Mouse (Mus musculus) stomach, embryonic 15.5 days (tissue): Measurements from ENCODE around the gene Cxcr1. TPM values are rescaled to one million over a fixed set of nuclear protein-coding genes. Genes with fewer than 3 reads are reported as not detected.
"Not testable (repeated sequence)": the region's sequence is repeated elsewhere in the genome, so short reads cannot be mapped to it uniquely, and the experiment has no call there.

ENCODE experiments used
- ATAC-seq: fragments of 200-750 bp; cut with Nextera tagmentation; 2 replicates; pipeline ENCODE4 v1.8.0; 2017; ENCODE audit warnings: low read depth, moderate number of reproducible peaks, moderate TSS enrichment; ENCODE audit not compliant: insufficient read depth, low FRiP score
- H3K27ac ChIP-seq: fragments of 300-500 bp; sonication (generic); 2 replicates; pipeline ENCODE4 v1.5.1; 2015; ENCODE audit warnings: mild to moderate bottlenecking, inconsistent platforms
- H3K27me3 ChIP-seq: fragments of 300-500 bp; sonication (generic); replicated peaks from 2 replicates; pipeline ENCODE4 v1.6.1; 2015; ENCODE audit warnings: inconsistent platforms
- H3K36me3 ChIP-seq: fragments of 300-500 bp; sonication (generic); 2 replicates; pipeline ENCODE4 v1.6.1; 2015; ENCODE audit warnings: inconsistent platforms
- H3K4me1 ChIP-seq: fragments of 300-500 bp; sonication (generic); 2 replicates; pipeline ENCODE4 v1.6.1; 2015; ENCODE audit warnings: inconsistent platforms
- H3K4me2 ChIP-seq: fragments of 300-500 bp; sonication (generic); 2 replicates; pipeline ENCODE4 v1.6.1; 2015; ENCODE audit warnings: mild to moderate bottlenecking, inconsistent platforms
- H3K4me3 ChIP-seq: fragments of 300-500 bp; sonication (generic); replicated peaks from 2 replicates; pipeline ENCODE4 v1.5.1; 2015; ENCODE audit warnings: inconsistent platforms
- H3K9ac ChIP-seq: fragments of 300-500 bp; sonication (generic); 2 replicates; pipeline ENCODE4 v1.6.1; 2015; ENCODE audit warnings: inconsistent platforms
- H3K9me3 ChIP-seq: fragments of 300-500 bp; sonication (generic); 2 replicates; pipeline ENCODE4 v1.6.1; 2016; ENCODE audit warnings: inconsistent platforms
- WGBS: fragments of 180-500 bp; shearing (Covaris S2); methylation state at CpG from one replicate; pipeline ENCODE4 v1.1.7; 2015; 5-methylcytosine and 5-hydroxymethylcytosine counted together
- polyA plus RNA-seq: library from polyadenylated mRNA; unstranded; fragments of >200 nt; fragmentation: Nextera tagmentation; extraction: Ambion mirVana; gene quantifications from 2 replicates; pipeline ENCODE4 v1.2.1, GENCODE M21; 2015

Gene Cxcr1
- polyA plus RNA-seq, 1 experiment from 2014 or later, result not detected

DNA sequence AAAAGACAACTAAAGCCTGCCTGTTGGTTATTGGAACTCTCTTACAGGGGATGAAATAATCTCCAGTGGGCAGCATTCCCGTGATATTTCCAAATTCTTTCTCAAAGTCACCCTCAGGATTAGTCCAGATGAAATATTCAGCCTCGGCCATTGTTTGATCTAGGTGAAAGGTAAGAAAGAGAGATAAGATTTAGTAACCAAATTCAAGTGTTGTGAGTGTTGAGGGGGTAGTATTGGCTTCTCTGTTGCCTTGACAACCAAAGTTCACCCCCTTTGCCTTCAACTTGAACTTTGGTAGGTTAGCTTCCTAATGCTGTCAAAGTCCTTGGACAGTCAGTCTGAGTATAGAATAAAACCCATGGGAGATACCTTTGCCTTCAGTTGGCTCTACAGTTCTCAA, 1.7 kb downstream of the Cxcr1 start:
- ATAC-seq, result no peak
- WGBS, result 75% methylated on average over 2 of the region's 2 CpGs
- no peak overlapping the region for H3K27ac ChIP-seq

DNA sequence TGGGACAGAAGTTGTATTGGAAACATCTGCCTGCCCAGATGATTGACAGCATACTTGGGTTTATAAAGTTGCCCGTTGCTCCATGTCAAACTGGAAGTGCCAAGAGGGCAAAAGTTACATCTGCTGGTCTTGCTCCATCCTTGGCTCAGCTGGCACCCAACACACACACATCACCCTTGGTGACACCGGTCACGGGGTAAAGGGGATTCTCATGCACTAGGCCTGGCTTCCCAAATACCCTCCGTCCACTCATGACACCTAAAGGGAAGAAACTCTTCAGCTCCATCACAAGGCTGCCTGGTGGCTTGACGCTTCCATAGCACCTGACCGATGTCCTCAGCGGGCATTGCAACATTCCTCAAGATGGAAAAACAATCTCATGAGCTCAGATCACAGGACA, 4.0 kb downstream of the Cxcr1 start:
- no peaks in the 10 kb centered on the region for H3K36me3 ChIP-seq
- H3K27me3 ChIP-seq, result no peaks in the 10 kb centered on the region
- WGBS, result 87% methylated on average over 7 of the region's 7 CpGs
- no peaks in the 10 kb centered on the region for H3K9me3 ChIP-seq
- ATAC-seq, result no peak
- H3K4me3 ChIP-seq, result no peak overlapping the region
- no peak overlapping the region for H3K9ac ChIP-seq
- H3K4me1 ChIP-seq, result no peaks in the 10 kb centered on the region
- no peak overlapping the region for H3K27ac ChIP-seq
- no peak overlapping the region for H3K4me2 ChIP-seq

More for the DNA sequence above, 1.7 kb downstream of the Cxcr1 start:
- Histone ChIP-seq H3K36me3 (no peaks in the 10 kb centered on the region), H3K9me3 (no peaks in the 10 kb centered on the region), H3K9ac (no peak overlapping the region), H3K4me2 (no peak overlapping the region), H3K4me3 (no peak overlapping the region), H3K4me1 (0 out of 2 replicates have a peak, but pooled peaks cover 5% of the 10 kb centered on the region), H3K27me3 (no peaks in the 10 kb centered on the region)

DNA sequence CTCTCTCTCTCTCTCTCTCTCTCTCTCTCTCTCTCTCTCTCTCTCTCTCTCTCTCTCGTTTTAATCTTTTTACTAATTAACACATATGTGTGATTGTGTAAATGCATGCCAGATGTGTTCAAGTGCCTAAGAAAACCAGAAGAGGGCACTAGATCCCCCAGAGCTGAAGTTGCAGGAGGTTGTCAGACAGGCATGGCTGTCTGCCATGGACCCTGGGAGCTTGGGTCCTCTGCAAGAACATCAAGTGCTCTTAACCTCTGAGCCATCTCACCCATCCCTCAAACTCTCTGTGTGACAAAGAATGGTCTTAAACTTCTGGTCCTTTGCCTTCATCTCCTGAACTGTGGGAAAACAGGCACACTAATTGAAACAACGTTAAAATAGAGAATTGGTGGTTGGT, 11.4 kb downstream of the Cxcr1 start:
- Histone ChIP-seq H3K4me2 (no peak overlapping the region), H3K4me3 (no peak overlapping the region), H3K9me3 (no peaks in the 10 kb centered on the region), H3K9ac (no peak overlapping the region), H3K4me1 (no peaks in the 10 kb centered on the region), H3K36me3 (no peaks in the 10 kb centered on the region), H3K27ac (no peak overlapping the region), H3K27me3 (no peaks in the 10 kb centered on the region)
- no peak for ATAC-seq
- WGBS, result 53% methylated on average over 2 of the region's 2 CpGs

DNA sequence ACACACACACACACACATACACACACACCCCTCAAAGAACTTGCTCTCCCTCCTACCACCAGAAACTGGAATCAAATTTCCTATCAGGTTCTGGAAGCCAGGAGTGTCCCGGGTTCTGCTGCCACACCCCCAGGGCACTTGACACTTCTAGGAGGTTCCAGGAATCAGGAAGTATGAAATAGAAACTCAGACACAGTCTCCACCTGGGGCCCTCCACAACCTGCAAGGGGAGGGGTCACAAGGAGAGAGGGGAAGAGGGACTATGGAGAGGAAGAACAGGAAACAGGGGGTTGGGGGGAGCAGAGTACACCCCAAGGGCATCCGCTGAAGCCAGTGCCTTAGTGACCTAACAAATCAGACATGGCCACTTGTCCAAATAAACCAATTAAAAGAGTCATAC, 13.0 kb downstream of the Cxcr1 start:
- H3K27me3 ChIP-seq, result no peaks in the 10 kb centered on the region
- H3K4me2 ChIP-seq, result no peak overlapping the region
- no peak overlapping the region for H3K9ac ChIP-seq
- no peaks in the 10 kb centered on the region for H3K9me3 ChIP-seq
- H3K4me1 ChIP-seq, result no peaks in the 10 kb centered on the region
- ATAC-seq, result peak; percentile 40; the same call in 1 of the 2 replicates
- H3K27ac ChIP-seq, result no peak overlapping the region
- no peak overlapping the region for H3K4me3 ChIP-seq
- no peaks in the 10 kb centered on the region for H3K36me3 ChIP-seq
- 53% methylated on average over 2 of the region's 2 CpGs for WGBS

DNA sequence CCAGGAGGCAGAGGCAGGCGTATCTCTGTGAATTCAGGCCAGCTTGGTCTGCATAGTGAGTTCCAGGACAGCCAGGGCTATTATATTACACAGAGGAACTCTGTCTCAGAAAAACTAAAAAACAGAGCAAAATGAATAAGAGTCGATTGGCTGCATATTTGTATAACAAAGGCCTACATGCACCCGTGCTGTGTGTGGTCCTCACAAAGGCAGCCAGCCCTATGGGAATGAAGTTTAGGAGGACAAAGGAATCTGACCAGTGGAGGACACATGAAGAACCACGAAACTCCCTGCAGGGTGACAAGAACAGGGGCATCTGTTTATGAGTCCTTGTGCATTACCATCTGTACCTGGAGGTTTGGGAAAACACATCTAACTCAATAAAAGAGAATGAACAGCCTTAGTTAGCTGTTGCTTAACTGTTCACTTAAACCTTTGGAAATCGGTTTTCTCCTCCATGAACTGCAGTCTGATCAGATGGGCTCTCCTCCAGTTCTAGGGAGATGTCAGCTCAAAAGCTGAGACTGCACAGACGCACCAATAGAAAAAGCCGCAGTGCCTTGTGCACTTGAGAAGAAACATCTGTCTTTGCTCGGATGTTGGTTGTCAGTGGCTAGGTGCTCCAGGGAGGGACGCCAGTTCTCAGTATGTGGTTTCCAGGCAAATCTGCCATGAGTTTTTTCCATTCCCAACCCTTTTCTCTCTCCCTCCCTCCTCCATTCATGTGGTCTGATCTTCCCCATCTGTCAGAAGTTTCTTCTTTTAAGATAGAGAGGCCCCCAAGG, 14.6 kb downstream of the Cxcr1 start:
- H3K36me3 ChIP-seq, result no peaks in the 10 kb centered on the region
- H3K27me3 ChIP-seq, result no peaks in the 10 kb centered on the region
- no peaks in the 10 kb centered on the region for H3K9me3 ChIP-seq
- WGBS, result 40% methylated on average over 9 of the region's 9 CpGs
- no peak overlapping the region for H3K4me3 ChIP-seq
- H3K9ac ChIP-seq, result no peak overlapping the region
- no peaks in the 10 kb centered on the region for H3K4me1 ChIP-seq
- H3K4me2 ChIP-seq, result no peak overlapping the region
- peak; percentile 56; the same call in 1 of the 2 replicates for ATAC-seq
- peak overlapping the region; percentile 77 for H3K27ac ChIP-seq

DNA sequence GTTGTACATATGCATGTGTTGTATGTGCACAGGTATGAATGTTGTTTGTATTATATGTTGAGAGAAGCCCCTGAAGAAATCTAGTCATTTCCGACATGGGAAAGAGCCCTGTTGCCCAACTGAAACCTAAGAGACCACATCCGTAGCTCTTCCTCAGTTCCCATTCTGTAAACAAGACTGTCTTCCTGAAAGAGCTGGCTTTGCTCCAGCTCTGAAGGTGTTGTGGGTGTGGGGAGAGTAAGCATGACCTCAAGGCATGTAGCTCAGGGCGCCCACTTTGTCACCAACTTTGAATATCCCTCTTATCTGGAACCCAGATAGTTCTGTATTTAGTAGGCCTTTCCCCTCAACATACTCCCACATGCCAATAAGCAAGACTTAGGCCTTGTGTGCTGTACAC, 15.8 kb downstream of the Cxcr1 start:
- Histone ChIP-seq H3K9ac (no peak overlapping the region), H3K36me3 (no peaks in the 10 kb centered on the region), H3K4me3 (no peak overlapping the region), H3K4me1 (no peaks in the 10 kb centered on the region), H3K27me3 (no peaks in the 10 kb centered on the region), H3K4me2 (no peak overlapping the region), H3K27ac (no peak overlapping the region), H3K9me3 (no peaks in the 10 kb centered on the region)
- no peak for ATAC-seq
- WGBS, result 72% methylated on average over 3 of the region's 3 CpGs

DNA sequence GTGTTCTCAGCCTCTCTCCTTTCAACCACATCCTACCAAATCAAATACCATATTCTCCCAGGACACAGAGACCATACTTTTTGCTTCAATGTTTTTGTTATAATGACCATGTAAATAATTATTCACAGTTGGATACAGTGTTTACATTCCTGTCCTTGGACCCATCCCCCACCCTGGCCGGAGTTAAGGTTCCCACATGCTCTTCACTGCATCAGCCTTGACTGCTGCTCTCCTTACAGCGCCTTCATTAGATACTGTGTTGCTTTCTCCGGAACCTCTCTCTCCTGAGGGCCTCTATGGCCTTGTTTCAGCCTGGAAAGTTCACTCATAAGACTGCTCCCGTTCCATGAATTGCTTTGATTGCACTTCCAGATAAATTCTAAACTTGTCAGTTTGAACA, 18.7 kb downstream of the Cxcr1 start:
- Histone ChIP-seq H3K9me3 (no peaks in the 10 kb centered on the region), H3K4me1 (no peaks in the 10 kb centered on the region), H3K27ac (no peak overlapping the region), H3K4me2 (no peak overlapping the region), H3K27me3 (no peaks in the 10 kb centered on the region), H3K4me3 (no peak overlapping the region), H3K9ac (no peak overlapping the region), H3K36me3 (no peaks in the 10 kb centered on the region)
- no peak for ATAC-seq
- WGBS, result 41% methylated on average over 4 of the region's 4 CpGs

DNA sequence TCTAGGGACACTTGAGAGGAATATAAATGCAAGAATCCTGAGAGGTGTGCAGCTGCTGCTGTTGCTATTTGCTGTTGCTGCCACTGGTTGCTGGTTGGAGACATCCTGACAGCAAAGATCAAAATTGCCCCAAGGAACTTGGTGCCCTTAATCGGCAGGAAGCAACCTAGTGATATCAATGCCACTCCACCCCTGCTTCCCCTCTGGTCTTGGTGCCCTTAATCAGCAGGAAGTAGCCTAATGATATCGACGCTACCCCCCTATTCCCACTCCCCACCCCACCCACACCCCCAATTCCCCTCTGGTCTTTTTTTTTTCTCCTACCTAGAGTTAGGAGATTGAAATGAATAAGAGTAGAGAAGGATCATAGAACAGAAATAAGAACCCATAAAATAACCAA, 21.7 kb downstream of the Cxcr1 start:
- 65% methylated on average over 3 of the region's 3 CpGs for WGBS
- H3K9ac ChIP-seq, result no peak overlapping the region
- no peaks in the 10 kb centered on the region for H3K9me3 ChIP-seq

DNA sequence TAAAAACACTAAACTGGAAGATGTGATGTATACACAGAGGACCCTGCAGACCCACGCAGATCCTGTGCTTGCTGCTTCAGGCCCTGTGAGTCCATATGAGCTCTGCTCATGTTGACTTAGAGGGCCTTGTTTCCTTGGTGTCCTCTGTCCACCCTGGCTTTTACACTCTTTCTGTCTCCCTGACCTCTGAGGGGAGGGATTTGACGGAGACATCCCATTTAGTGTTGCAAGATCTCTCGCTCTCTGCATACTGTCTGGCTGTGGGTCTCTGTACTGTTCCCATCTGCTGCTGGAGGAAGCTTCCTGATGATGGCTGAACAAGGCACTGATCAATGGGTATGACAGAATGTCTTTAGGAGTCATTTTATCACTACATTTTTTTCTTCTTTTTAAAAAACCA, 24.7 kb downstream of the Cxcr1 start:
- H3K4me3 ChIP-seq, result no peak overlapping the region
- H3K27me3 ChIP-seq, result no peaks in the 10 kb centered on the region
- H3K27ac ChIP-seq, result no peak overlapping the region
- no peaks in the 10 kb centered on the region for H3K36me3 ChIP-seq
- no peaks in the 10 kb centered on the region for H3K4me1 ChIP-seq
- no peak for ATAC-seq
- H3K4me2 ChIP-seq, result no peak overlapping the region
- H3K9ac ChIP-seq, result no peak overlapping the region
- H3K9me3 ChIP-seq, result no peaks in the 10 kb centered on the region
- 78% methylated on average over 3 of the region's 3 CpGs for WGBS

More for the DNA sequence above, 21.7 kb downstream of the Cxcr1 start:
- no peak for ATAC-seq
- Histone ChIP-seq H3K4me2 (no peak overlapping the region), H3K27ac (no peak overlapping the region), H3K36me3 (no peaks in the 10 kb centered on the region), H3K27me3 (no peaks in the 10 kb centered on the region), H3K4me3 (no peak overlapping the region), H3K4me1 (no peaks in the 10 kb centered on the region)

DNA sequence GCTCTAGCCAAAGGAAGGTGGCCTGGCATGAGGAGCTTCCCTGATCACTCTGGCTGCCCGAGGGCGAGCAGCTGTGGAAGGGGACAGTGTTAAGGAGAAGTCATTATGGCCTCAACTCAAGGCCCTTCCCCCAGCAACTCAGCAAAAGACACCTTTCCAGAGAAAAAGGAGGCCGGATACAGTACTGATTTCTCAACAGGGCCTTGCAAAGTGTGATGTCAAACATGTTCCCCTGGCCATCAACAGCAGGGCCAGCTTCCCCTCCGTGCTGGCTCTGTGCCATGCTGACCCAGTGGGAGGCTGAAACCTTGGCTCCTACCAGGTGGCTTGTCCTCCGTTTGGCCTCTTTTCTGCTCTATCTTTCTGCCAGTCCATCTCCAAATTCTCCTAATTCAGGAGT, 27.3 kb downstream of the Cxcr1 start:
- WGBS, result 75% methylated on average over 5 of the region's 5 CpGs
- H3K4me3 ChIP-seq, result no peak overlapping the region
- H3K4me2 ChIP-seq, result no peak overlapping the region
- no peaks in the 10 kb centered on the region for H3K27me3 ChIP-seq
- H3K4me1 ChIP-seq, result no peaks in the 10 kb centered on the region
- no peaks in the 10 kb centered on the region for H3K9me3 ChIP-seq
- no peak for ATAC-seq
- H3K36me3 ChIP-seq, result no peaks in the 10 kb centered on the region
- H3K27ac ChIP-seq, result no peak overlapping the region
- no peak overlapping the region for H3K9ac ChIP-seq

DNA sequence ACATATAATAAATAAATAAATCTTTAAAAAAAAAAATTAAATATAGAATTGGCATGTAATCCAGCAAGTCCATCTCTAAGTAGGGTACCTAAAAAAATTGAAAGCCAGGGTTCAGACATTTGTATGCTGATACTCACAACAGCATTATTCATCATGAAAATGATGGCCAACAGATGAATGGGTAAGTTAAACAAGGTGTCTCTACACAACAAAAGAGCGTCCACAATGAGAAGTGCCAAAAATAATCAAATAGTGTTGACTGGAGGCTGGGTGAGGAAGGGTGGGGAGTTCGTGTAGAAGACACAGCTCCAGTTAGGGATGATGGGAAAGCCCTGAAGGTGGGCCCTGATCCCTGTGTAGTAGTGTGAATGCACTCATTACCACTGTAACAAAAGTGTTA, 34.4 kb downstream of the Cxcr1 start:
- no peak overlapping the region for H3K27ac ChIP-seq
- no peaks in the 10 kb centered on the region for H3K27me3 ChIP-seq
- no peaks in the 10 kb centered on the region for H3K4me1 ChIP-seq
- ATAC-seq, result no peak
- H3K4me2 ChIP-seq, result no peak overlapping the region
- no peak overlapping the region for H3K9ac ChIP-seq
- H3K4me3 ChIP-seq, result no peak overlapping the region
- no peaks in the 10 kb centered on the region for H3K9me3 ChIP-seq
- WGBS, result 61% methylated on average over 2 of the region's 2 CpGs
- H3K36me3 ChIP-seq, result no peaks in the 10 kb centered on the region

DNA sequence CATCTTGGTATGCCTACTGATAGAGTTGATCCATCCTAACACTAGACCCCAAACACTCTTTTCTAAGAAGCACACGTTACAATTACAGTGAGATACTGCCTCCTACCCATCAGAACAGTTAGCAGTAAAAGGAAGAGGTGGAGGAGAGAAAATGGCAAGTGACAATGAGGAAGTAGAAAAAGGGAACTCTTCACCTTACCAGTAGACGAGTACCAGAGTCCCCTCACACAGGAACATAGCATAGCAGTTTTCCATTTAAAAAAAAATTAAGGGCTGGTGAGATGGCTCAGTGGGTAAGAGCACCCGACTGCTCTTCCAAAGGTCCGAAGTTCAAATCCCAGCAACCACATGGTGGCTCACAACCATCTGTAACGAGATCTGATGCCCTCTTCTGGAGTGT, 34.8 kb downstream of the Cxcr1 start:
- WGBS, result 79% methylated on average over 5 of the region's 5 CpGs

More for the DNA sequence above, 34.8 kb downstream of the Cxcr1 start:
- not testable (repeated sequence) for H3K27ac ChIP-seq, H3K4me2 ChIP-seq, H3K4me3 ChIP-seq, H3K27me3 ChIP-seq, H3K9ac ChIP-seq, H3K4me1 ChIP-seq, H3K36me3 ChIP-seq, H3K9me3 ChIP-seq, ATAC-seq
